Mouse (Mus musculus) hindbrain, embryonic 16.5 days (tissue): ENCODE results near the gene Eif5a. TPM values are rescaled to one million over a fixed set of nuclear protein-coding genes. Genes with fewer than 3 reads are reported as not detected.
"Not testable (repeated sequence)": the region's sequence is repeated elsewhere in the genome, so short reads cannot be mapped to it uniquely, and the experiment has no call there.

Source experiments
- ATAC-seq: fragments of 200-750 bp; cut with Nextera tagmentation; 2 replicates; pipeline ENCODE4 v1.8.0; 2017; ENCODE audit warnings: moderate TSS enrichment, moderate library complexity
- H3K27ac ChIP-seq: fragments of 300-500 bp; sonication (generic); 2 replicates; pipeline ENCODE4 v1.5.1; 2014; ENCODE audit warnings: low read depth, mild to moderate bottlenecking, control low read depth, low read length, moderate library complexity
- H3K27me3 ChIP-seq: fragments of 300-500 bp; sonication (generic); replicated peaks from 2 replicates; pipeline ENCODE4 v1.6.1; 2014; ENCODE audit warnings: low read length; ENCODE audit not compliant: control insufficient read depth, insufficient read depth
- H3K36me3 ChIP-seq: fragments of 300-500 bp; sonication (generic); 2 replicates; pipeline ENCODE4 v1.6.1; 2014; ENCODE audit warnings: mild to moderate bottlenecking, low read length, moderate library complexity, mixed read lengths; ENCODE audit not compliant: control insufficient read depth, insufficient read depth
- H3K4me1 ChIP-seq: fragments of 300-500 bp; sonication (generic); 2 replicates; pipeline ENCODE4 v1.6.1; 2014; ENCODE audit warnings: low read depth, low read length; ENCODE audit not compliant: control insufficient read depth, insufficient read depth
- H3K4me2 ChIP-seq: fragments of 300-500 bp; sonication (generic); 2 replicates; pipeline ENCODE4 v1.6.1; 2014; ENCODE audit warnings: mild to moderate bottlenecking, low read length, control low read depth, moderate library complexity
- H3K4me3 ChIP-seq: fragments of 300-500 bp; sonication (generic); 2 replicates; pipeline ENCODE4 v1.5.1; 2014; ENCODE audit warnings: mild to moderate bottlenecking, low read length, control low read depth, moderate library complexity
- H3K9ac ChIP-seq: fragments of 300-500 bp; sonication (generic); 2 replicates; pipeline ENCODE4 v1.6.1; 2014; ENCODE audit warnings: low read depth, mild to moderate bottlenecking, control low read depth, low read length, moderate library complexity
- H3K9me3 ChIP-seq: fragments of 300-500 bp; sonication (generic); 2 replicates; pipeline ENCODE4 v1.6.1; 2014; ENCODE audit warnings: mild to moderate bottlenecking, low read length, moderate library complexity; ENCODE audit not compliant: control insufficient read depth
- WGBS: fragments of 180-500 bp; shearing (Covaris S2); extraction: QIAGEN DNeasy Blood & Tissue Kit; methylation state at CpG from one replicate; pipeline ENCODE4 v1.1.7; 2014; 5-methylcytosine and 5-hydroxymethylcytosine counted together
- polyA plus RNA-seq: library from polyadenylated mRNA; unstranded; fragments of >200 nt; fragmentation: Nextera tagmentation; extraction: Ambion mirVana; gene quantifications from 2 replicates; pipeline ENCODE4 v1.2.1, GENCODE M21; 2015

Gene Eif5a
- polyA plus RNA-seq, 1 experiment from 2014 or later: 1,123 TPM

DNA sequence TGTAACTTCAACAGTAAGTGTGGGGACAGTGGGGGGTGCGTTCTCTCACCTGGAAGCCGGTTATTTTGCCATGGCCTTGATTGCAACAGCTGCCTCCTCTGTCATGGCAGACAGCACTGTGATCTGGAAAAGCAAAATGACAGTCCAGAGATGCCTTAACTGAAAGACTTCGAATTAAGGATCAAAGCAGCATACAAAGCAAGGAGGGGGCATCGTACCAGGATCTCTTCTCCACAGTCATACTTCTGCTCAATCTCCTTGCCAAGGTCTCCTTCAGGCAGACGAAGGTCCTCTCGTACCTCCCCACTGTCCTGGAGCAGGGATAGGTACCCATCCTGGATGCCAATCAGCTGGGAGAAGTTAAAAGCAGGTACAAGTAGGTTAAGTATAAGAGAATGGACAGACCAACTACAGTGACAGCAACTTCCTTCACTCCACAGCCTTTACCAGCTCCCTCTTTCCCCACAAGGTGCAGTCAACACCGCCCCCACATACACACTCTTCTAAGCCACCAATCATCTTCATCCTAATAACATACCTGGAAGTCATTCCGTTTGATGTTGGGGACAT lies 4.3 kb downstream of the Eif5a start:
- Histone ChIP-seq H3K4me3 (no peak overlapping the region), H3K4me1 (peaks cover 39% of the 10 kb centered on the region), H3K27me3 (no peaks in the 10 kb centered on the region), H3K27ac (no peak overlapping the region), H3K36me3 (peaks cover 32% of the 10 kb centered on the region), H3K9me3 (no peaks in the 10 kb centered on the region), H3K9ac (no peak overlapping the region), H3K4me2 (no peak overlapping the region)
- 92% methylated on average over 8 of the region's 8 CpGs for WGBS
- no peak for ATAC-seq

- H3K4me1 ChIP-seq: peaks cover 36% of the 10 kb centered on the region
- peaks cover 39% of the 10 kb centered on the region for H3K36me3 ChIP-seq
- H3K9ac ChIP-seq, H3K27me3 ChIP-seq, H3K27ac ChIP-seq, ATAC-seq, H3K4me3 ChIP-seq, H3K9me3 ChIP-seq, H3K4me2 ChIP-seq: not testable (repeated sequence)
- 68% methylated on average over 7 of the region's 7 CpGs for WGBS
Measured at GRCm38 (mm10) chr11:69916652-69917378, 4.9 kb downstream of the Eif5a start.

DNA sequence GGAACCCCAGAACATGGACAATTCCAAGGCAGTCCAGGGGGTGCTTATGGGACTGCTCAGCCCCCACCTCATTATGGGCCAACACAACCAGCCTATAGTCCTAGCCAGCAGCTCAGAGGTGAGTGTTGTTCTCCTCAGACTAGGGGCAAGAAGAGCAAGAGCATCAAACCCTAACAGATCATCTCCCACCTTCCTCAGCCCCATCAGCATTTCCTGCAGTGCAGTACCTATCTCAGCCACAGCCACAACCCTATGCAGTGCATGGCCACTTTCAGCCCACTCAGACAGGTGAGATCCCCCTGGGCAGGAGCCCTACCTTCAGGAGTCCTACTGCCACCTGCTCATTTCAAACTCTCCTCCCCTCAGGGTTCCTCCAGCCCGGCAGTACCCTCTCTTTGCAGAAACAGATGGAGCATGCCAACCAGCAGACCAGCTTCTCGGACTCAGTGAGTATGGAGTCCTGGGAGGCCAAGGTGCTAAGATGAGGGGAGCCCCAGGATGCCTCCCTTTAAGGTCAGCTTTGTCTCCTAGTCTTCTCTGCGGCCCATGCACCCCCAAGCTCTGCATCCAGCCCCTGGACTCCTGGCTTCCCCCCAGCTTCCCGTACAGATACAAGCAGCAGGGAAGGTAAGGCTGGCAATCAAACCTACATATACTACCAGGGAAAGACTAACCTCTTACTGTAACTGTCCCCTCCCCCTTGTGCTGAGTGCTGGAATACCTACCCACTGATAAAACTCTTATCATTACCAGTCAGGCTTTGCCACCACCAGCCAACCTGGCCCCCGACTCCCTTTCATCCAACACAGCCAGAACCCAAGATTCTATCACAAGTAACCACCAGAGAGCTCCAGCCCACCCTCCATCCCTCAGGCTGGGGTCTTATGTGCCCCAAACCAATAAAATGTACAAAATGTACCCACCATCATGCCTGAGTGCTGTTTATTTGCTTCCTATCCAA lies 5.8 kb downstream of the Eif5a start:
- Histone ChIP-seq H3K4me3 (no peak overlapping the region), H3K27ac (no peak overlapping the region), H3K27me3 (no peaks in the 10 kb centered on the region), H3K36me3 (peaks cover 47% of the 10 kb centered on the region), H3K9me3 (no peaks in the 10 kb centered on the region), H3K4me2 (no peak overlapping the region), H3K9ac (no peak overlapping the region), H3K4me1 (peaks cover 36% of the 10 kb centered on the region)
- no peak for ATAC-seq
- WGBS: 77% methylated on average over 5 of the region's 5 CpGs

- Histone ChIP-seq H3K36me3 (peaks cover 57% of the 10 kb centered on the region), H3K4me1 (peaks cover 33% of the 10 kb centered on the region), H3K4me2 (peak overlapping the region; percentile 99), H3K9me3 (no peaks in the 10 kb centered on the region), H3K9ac (no peak overlapping the region; the same call in 1 of the 2 replicates), H3K4me3 (peak overlapping the region; percentile 86), H3K27me3 (no peaks in the 10 kb centered on the region), H3K27ac (no peak overlapping the region)
- no peak for ATAC-seq
- 33% methylated on average over 9 of the region's 9 CpGs for WGBS
Measured at GRCm38 (mm10) chr11:69914917-69915430, 6.8 kb downstream of the Eif5a start.

DNA sequence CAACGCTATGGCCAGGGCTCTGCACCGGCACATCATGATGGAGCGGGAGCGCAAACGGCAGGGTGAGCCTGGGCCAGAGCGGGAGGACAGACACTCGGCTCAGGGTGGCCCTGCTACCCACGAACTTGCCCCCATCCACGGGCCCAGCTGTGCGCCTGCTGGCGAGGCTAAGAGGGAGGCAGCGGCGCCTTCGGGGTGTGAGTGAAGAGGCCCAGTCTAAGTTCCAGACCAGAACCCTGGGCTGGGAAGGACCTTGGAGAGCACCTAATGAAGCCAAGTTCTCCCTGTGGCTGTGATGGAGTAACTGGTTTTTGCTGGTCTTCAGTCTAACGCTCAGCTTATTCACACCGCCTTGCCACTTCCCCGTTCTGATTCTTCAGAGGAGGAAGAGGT lies 7.4 kb downstream of the Eif5a start:
- Histone ChIP-seq H3K9me3 (no peaks in the 10 kb centered on the region), H3K4me3 (peak overlapping the region; percentile 86), H3K9ac (peak overlapping the region; percentile 89), H3K27ac (peak overlapping the region; percentile 88), H3K36me3 (peaks cover 63% of the 10 kb centered on the region), H3K4me2 (peak overlapping the region; percentile 99), H3K4me1 (peaks cover 28% of the 10 kb centered on the region), H3K27me3 (no peaks in the 10 kb centered on the region)
- ATAC-seq: no peak
- 2% methylated on average over 16 of the region's 17 CpGs for WGBS

DNA sequence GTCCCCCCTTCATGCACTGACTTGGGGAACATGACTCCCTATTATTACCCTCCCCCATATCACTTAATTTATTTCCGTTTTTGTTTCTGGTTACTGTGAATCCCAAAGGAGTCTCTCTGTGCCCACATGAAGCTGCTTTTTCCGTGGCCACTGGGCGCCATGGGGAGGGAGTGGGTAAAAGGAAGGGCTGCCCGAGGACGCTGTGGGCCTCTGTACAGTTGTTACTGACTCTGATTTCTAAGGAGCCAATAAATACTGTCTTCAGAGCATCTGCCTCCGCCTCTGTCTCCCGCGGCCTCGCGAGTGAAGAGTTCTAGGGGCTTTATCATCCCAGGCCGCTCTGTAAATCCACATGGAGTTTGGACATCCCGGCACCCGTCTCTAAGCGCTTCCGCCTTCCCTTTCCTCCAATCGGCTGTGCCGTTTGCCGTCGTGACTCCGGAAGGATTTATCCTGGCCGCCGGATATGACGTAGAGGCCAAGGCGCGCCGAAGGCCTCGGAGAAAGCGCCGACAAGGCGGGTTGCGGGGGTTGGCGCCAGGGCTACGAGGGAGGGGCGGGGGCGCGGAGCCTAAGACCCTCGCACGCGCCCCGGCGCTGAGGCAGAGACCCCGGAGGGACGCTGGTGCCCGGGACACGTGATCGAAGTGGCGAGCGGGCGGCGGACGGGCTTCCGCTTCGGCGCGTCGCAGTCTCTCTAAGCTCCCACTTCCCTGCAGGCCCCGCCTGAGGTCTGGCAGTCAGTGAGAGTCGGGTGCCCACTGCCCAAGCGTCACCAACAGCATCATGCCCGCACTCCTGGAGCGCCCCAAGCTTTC lies 8.0 kb downstream of the Eif5a start, which contains the start of gene Gps2:
Gps2 (plus strand) TSS at position 335 of the 818 bp plus-strand sequence.
- peak; percentile 92 for ATAC-seq
- WGBS: 2% methylated on average over 60 of the region's 61 CpGs
- Histone ChIP-seq H3K9ac (peak within 1 kb of the TSS; percentile 89), H3K4me3 (peak within 1 kb of the TSS; percentile 86), H3K36me3 (peaks cover 69% of the 10 kb centered on the region), H3K4me2 (peak within 1 kb of the TSS; percentile 99), H3K4me1 (peaks cover 23% of the 10 kb centered on the region), H3K27ac (peak within 1 kb of the TSS; percentile 88), H3K9me3 (no peaks in the 10 kb centered on the region), H3K27me3 (no peaks in the 10 kb centered on the region)

- peak overlapping the region; percentile 86 for H3K4me3 ChIP-seq
- H3K4me2 ChIP-seq: peak overlapping the region; percentile 99
- H3K9ac ChIP-seq: no peak overlapping the region
- peaks cover 23% of the 10 kb centered on the region for H3K4me1 ChIP-seq
- WGBS: 78% methylated on average over 15 of the region's 15 CpGs
- no peaks in the 10 kb centered on the region for H3K27me3 ChIP-seq
- ATAC-seq: no peak; the same call in 1 of the 2 replicates
- no peak overlapping the region for H3K27ac ChIP-seq
- H3K9me3 ChIP-seq: no peaks in the 10 kb centered on the region
- H3K36me3 ChIP-seq: peaks cover 69% of the 10 kb centered on the region
Measured at GRCm38 (mm10) chr11:69912716-69913530, 8.8 kb downstream of the Eif5a start.

- no peak overlapping the region for H3K27ac ChIP-seq
- H3K36me3 ChIP-seq: peaks cover 70% of the 10 kb centered on the region
- no peak overlapping the region for H3K4me3 ChIP-seq
- H3K4me2 ChIP-seq: no peak overlapping the region
- 92% methylated on average over 5 of the region's 6 CpGs for WGBS
- H3K9ac ChIP-seq: no peak overlapping the region
- peaks cover 23% of the 10 kb centered on the region for H3K4me1 ChIP-seq
- no peak for ATAC-seq
- no peaks in the 10 kb centered on the region for H3K9me3 ChIP-seq
- no peaks in the 10 kb centered on the region for H3K27me3 ChIP-seq
Measured at GRCm38 (mm10) chr11:69911701-69912100, 10.1 kb downstream of the Eif5a start.
